8 mouse cellular contexts compared by ENCODE assay signal in genomic region chr5:45858368-45858767, GRCm38 (mm10). TPM values are rescaled to one million over a fixed set of nuclear protein-coding genes. Genes with fewer than 3 reads are reported as not detected.
DNase-seq lines count a peak whose midpoint lies in the region; ATAC-seq lines count a peak whose summit lies in the region.

No protein-coding gene starts in this region.

- H3K4me1 ChIP-seq in lung, embryonic 15.5 days = 0 out of 2 replicates have a peak, but pooled peaks cover 5% of the 10 kb centered on the region
- H3K4me1 ChIP-seq in forebrain, embryonic 14.5 days (ENCODE audit: control insufficient read depth, insufficient read depth, low read length) = 0 out of 2 replicates have a peak, but pooled peaks cover 5% of the 10 kb centered on the region
- H3K4me1 ChIP-seq in limb, embryonic 13.5 days = peaks cover 5% of the 10 kb centered on the region; the same call in 1 of the 2 replicates
- H3K4me1 ChIP-seq in neural tube, embryonic 15.5 days = peaks cover 8% of the 10 kb centered on the region

- WGBS in lung, embryonic 15.5 days = 85% methylated on average over 2 of the region's 2 CpGs
- 87% methylated on average over 2 of the region's 2 CpGs for WGBS in forebrain, embryonic 14.5 days
- 87% methylated on average over 2 of the region's 2 CpGs for WGBS in limb, embryonic 13.5 days
- WGBS in neural tube, embryonic 15.5 days = 80% methylated on average over 2 of the region's 2 CpGs

- H3K4me3 ChIP-seq in lung, embryonic 15.5 days = peak overlapping the region; percentile 92
- H3K4me3 ChIP-seq in forebrain, embryonic 14.5 days (ENCODE audit: low read depth, low read length) = peak overlapping the region; percentile 92
- peak overlapping the region; percentile 83 for H3K4me3 ChIP-seq in limb, embryonic 13.5 days
- H3K4me3 ChIP-seq in neural tube, embryonic 15.5 days (replicated peaks) = peak overlapping the region; percentile 70

- H3K27me3 ChIP-seq in lung, embryonic 15.5 days = no peaks in the 10 kb centered on the region; the same call in 1 of the 2 replicates
- H3K27me3 ChIP-seq in forebrain, embryonic 14.5 days (replicated peaks; ENCODE audit: control insufficient read depth, insufficient read depth, low read length) = no peaks in the 10 kb centered on the region
- no peaks in the 10 kb centered on the region for H3K27me3 ChIP-seq in limb, embryonic 13.5 days
- no peaks in the 10 kb centered on the region for H3K27me3 ChIP-seq in neural tube, embryonic 15.5 days (replicated peaks)

- H3K9ac ChIP-seq in lung, embryonic 15.5 days = peak overlapping the region; percentile 94; the same call in 1 of the 2 replicates
- peak overlapping the region; percentile 48 for H3K9ac ChIP-seq in forebrain, embryonic 14.5 days (ENCODE audit: low read length)
- H3K9ac ChIP-seq in limb, embryonic 13.5 days = no peak overlapping the region
- peak overlapping the region; percentile 32; the same call in 1 of the 2 replicates for H3K9ac ChIP-seq in neural tube, embryonic 15.5 days (replicated peaks)

- H3K27ac ChIP-seq in lung, embryonic 15.5 days = no peak overlapping the region
- no peak overlapping the region for H3K27ac ChIP-seq in forebrain, embryonic 14.5 days (ENCODE audit: low read depth, low read length)
- no peak overlapping the region for H3K27ac ChIP-seq in limb, embryonic 13.5 days
- no peak overlapping the region for H3K27ac ChIP-seq in neural tube, embryonic 15.5 days (replicated peaks)

- H3K4me2 ChIP-seq in lung, embryonic 15.5 days = peak overlapping the region; percentile 89
- peak overlapping the region; percentile 57 for H3K4me2 ChIP-seq in forebrain, embryonic 14.5 days (ENCODE audit: low read length)
- peak overlapping the region; percentile 85 for H3K4me2 ChIP-seq in limb, embryonic 13.5 days (replicated peaks)
- peak overlapping the region; percentile 91 for H3K4me2 ChIP-seq in neural tube, embryonic 15.5 days

- H3K9me3 ChIP-seq in lung, embryonic 15.5 days = no peaks in the 10 kb centered on the region
- H3K9me3 ChIP-seq in forebrain, embryonic 14.5 days (replicated peaks; ENCODE audit: control insufficient read depth, low read length) = no peaks in the 10 kb centered on the region
- no peaks in the 10 kb centered on the region for H3K9me3 ChIP-seq in limb, embryonic 13.5 days
- H3K9me3 ChIP-seq in neural tube, embryonic 15.5 days (replicated peaks) = no peaks in the 10 kb centered on the region

- no peak for DNase-seq in lung, postnatal 4 days
- DNase-seq in forebrain, embryonic 14.5 days (ENCODE audit: low spot score) = no peak
- DNase-seq in cerebellum, postnatal 25 days = no peak
- no peak for DNase-seq in ovary, adult 18-20 months (ENCODE audit: low spot score)

- no peak for ATAC-seq in lung, embryonic 15.5 days (ENCODE audit: borderline replicate concordance, extremely low read depth, low FRiP score, low TSS enrichment)
- no peak for ATAC-seq in forebrain, embryonic 14.5 days
- ATAC-seq in limb, embryonic 13.5 days (ENCODE audit: low FRiP score, low read depth) = no peak
- ATAC-seq in neural tube, embryonic 15.5 days (ENCODE audit: low FRiP score) = no peak
- no peak for ATAC-seq in inflammation-experienced regulatory T-cells, adult 6 months

- no peaks in the 10 kb centered on the region for H3K36me3 ChIP-seq in lung, embryonic 15.5 days
- H3K36me3 ChIP-seq in forebrain, embryonic 14.5 days (ENCODE audit: control insufficient read depth, insufficient read depth, low read length) = no peaks in the 10 kb centered on the region
- no peaks in the 10 kb centered on the region for H3K36me3 ChIP-seq in limb, embryonic 13.5 days
- H3K36me3 ChIP-seq in neural tube, embryonic 15.5 days = no peaks in the 10 kb centered on the region

RNA-seq across cellular contexts. Expression of gene Lcorl, which starts 1.0 kb away (rescaled TPM):
- polyA plus RNA-seq in lung, embryonic 15.5 days (2015; fragmentation: Nextera tagmentation; extraction: Ambion mirVana) = 35.3 and 38.4 TPM in 2 replicates
- 51.1 and 67.5 TPM in 2 replicates for polyA plus RNA-seq in forebrain, embryonic 14.5 days (2014; fragmentation: Nextera tagmentation; extraction: Ambion mirVana)
- 22.9 and 25.4 TPM in 2 replicates for polyA plus RNA-seq in limb, embryonic 13.5 days (2015; fragmentation: Nextera tagmentation; extraction: Ambion mirVana)
- polyA plus RNA-seq in neural tube, embryonic 15.5 days (2015; fragmentation: Nextera tagmentation; extraction: Ambion mirVana) = 40.0 and 47.1 TPM in 2 replicates
- 10 to 100 TPM; 10.7 to 16.6 (median 14.7) TPM for polyA plus RNA-seq in inflammation-experienced regulatory T-cells, adult 6 months (2017; shearing (Covaris generic))
